In genomic region chr15:92268341-92268740, GRCm38 (mm10) we compare ENCODE assay signal across 18 mouse cellular contexts.
"Had no signal": no experiment of that assay in that cellular context is flagged by ENCODE, and none has a peak within 500 bp of the region (broad histone marks: within the 10 kb centered on the region; RNA-seq: fewer than 3 reads in every experiment).

No protein-coding gene starts in this region.

- H3K4me2 ChIP-seq: liver, embryonic 11.5 days; liver, embryonic 15.5 days; lung, embryonic 14.5 days; midbrain, embryonic 12.5 days; neural tube, embryonic 15.5 days; stomach, embryonic 15.5 days had no signal

- H3K4me3 ChIP-seq: layer of hippocampus, adult 2 months; limb, embryonic 10.5 days; liver, embryonic 15.5 days; midbrain, embryonic 12.5 days; myocyte; neural tube, embryonic 15.5 days; stomach, embryonic 15.5 days had no signal

- H3K36me3 ChIP-seq: limb, embryonic 10.5 days; liver, embryonic 15.5 days; midbrain, embryonic 12.5 days; stomach, embryonic 15.5 days had no signal

- DNase-seq: kidney, adult 11 months; kidney, adult 9 months; kidney, postnatal 36 days; lung, embryonic 14.5 days; lung, postnatal 10 days; lung, postnatal 4 days; right cerebral cortex, postnatal 14 days; thymus, adult 2 months; thymus, postnatal 25 days had no signal

- H3K27ac ChIP-seq: kidney, postnatal 0 days; layer of hippocampus, adult 2 months; limb, embryonic 10.5 days; liver, embryonic 15.5 days; midbrain, embryonic 12.5 days; neural tube, embryonic 15.5 days; stomach, embryonic 15.5 days had no signal

- H3K4me1 ChIP-seq: liver, embryonic 15.5 days; midbrain, embryonic 12.5 days; neural tube, embryonic 15.5 days; stomach, embryonic 15.5 days had no signal

- H3K9me3 ChIP-seq: limb, embryonic 10.5 days; liver, embryonic 15.5 days; midbrain, embryonic 12.5 days; neural tube, embryonic 15.5 days; stomach, embryonic 15.5 days had no signal

- H3K27me3 ChIP-seq: liver, embryonic 15.5 days; midbrain, embryonic 12.5 days; neural tube, embryonic 15.5 days; stomach, embryonic 15.5 days had no signal

- H3K9ac ChIP-seq: liver, embryonic 15.5 days; lung, embryonic 14.5 days; midbrain, embryonic 12.5 days; neural tube, embryonic 15.5 days; stomach, embryonic 15.5 days had no signal
